Mouse (Mus musculus): ENCODE measurements around the gene Ltbp3.

Gene Ltbp3

GRCm38 (mm10) chr19:5756991-5757636 is 16.4 kb downstream of the Ltbp3 start:
- ChIA-PET CTCF (interaction anchor here in 2 of 4 experiments (0.6 to 2.5 kb wide), 5 partner anchors 9 to 189 kb away, joined by 3 to 9 read pairs (median 6); partner anchors contain the start of gene Ap5b1 (in 1 of the 2)), POLR2A (interaction anchor here in 3 of 4 experiments (0.6 to 6.4 kb wide), 22 partner anchors 8 to 590 kb away, joined by 3 to 40 read pairs (median 4); partner anchors contain the start of genes Scyl1 (in 3 of the 3) and Fibp (in 1 of the 3))

GRCm38 (mm10) chr19:5758878-5759403 is 18.2 kb downstream of the Ltbp3 start:
- CTCF ChIA-PET: interaction anchor here in 3 of 4 experiments (0.5 to 2.3 kb wide), 6 partner anchors 28 to 271 kb away, joined by 3 to 9 read pairs (median 4); partner anchors contain the start of gene Mus81 (in 1 of the 3)
- POLR2A ChIA-PET: interaction anchor here in 3 of 4 experiments (0.6 to 6.4 kb wide), 16 partner anchors 8 to 327 kb away, joined by 3 to 40 read pairs (median 3); partner anchors contain the start of genes Scyl1 (in 3 of the 3), Cdc42ep2 (in 1 of the 3) and Ltbp3 (in 1 of the 3)

DNA sequence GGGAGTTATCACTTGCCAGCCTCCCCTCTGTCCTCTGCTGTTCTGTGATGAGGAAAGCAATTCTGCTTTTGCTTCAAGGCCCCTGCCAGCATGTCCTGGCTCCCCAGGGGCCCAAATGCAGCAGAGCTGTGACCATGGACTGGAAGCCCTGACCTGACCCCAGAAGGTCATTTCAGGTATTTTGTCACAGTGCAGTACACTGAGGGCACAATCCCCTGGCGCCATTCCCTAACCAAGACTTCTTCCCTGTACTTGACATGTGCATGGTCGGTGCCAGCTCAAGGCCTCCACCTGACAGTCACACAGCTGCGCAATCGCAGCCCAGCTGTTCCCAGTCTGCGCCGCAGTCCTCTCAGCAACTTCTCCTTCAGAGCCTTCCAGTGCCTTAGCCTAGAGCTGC is 22.5 kb downstream of the Ltbp3 start:
- CTCF ChIA-PET: interaction anchor here in 2 of 4 experiments (0.5 to 1.8 kb wide), 4 partner anchors 24 to 578 kb away, joined by 3 to 4 read pairs (median 4); partner anchors contain the start of gene Map4k2 (in 1 of the 2)
- POLR2A ChIA-PET: interaction anchor here in 3 of 4 experiments (0.9 to 4.6 kb wide), 9 partner anchors 8 to 45 kb away, joined by 3 to 17 read pairs (median 3); partner anchors contain the start of genes Fam89b (in 1 of the 3) and Scyl1 (in 1 of the 3)

GRCm38 (mm10) chr19:5767271-5767670 is 26.6 kb downstream of the Ltbp3 start:
- ChIA-PET POLR2A (interaction anchor here in 2 of 4 experiments (1.3 to 3.0 kb wide), 3 partner anchors 9 to 22 kb away, joined by 3 to 14 read pairs (median 3); no protein-coding TSS in a partner anchor), CTCF (interaction anchor here in 1 of 4 experiments (1.4 kb wide), 1 partner anchor 20 kb away, joined by 3 read pairs; no protein-coding TSS in a partner anchor)

GRCm38 (mm10) chr19:5770311-5770710 is 29.6 kb downstream of the Ltbp3 start:
- CTCF ChIA-PET: interaction anchor here (0.6 to 3.2 kb wide), 11 partner anchors 16 to 313 kb away, joined by 3 to 25 read pairs (median 5); no protein-coding TSS in a partner anchor
- POLR2A ChIA-PET: interaction anchor here in 3 of 4 experiments (0.6 to 3.5 kb wide), 58 partner anchors 8 to 1373 kb away, joined by 3 to 40 read pairs (median 4); partner anchors contain the start of genes Map3k11 (in 2 of the 3), Pcnx3 (in 2 of the 3), Tigd3 (in 2 of the 3) and Ap5b1 (in 1 of the 3)

- CTCF ChIA-PET: interaction anchor here (0.6 to 3.2 kb wide), 21 partner anchors 10 to 422 kb away, joined by 3 to 25 read pairs (median 4); partner anchors contain the start of genes Arl2 (in 1 of the 4), Cst6 (in 1 of the 4) and Fosl1 (in 1 of the 4)
- POLR2A ChIA-PET: interaction anchor here (0.5 to 3.5 kb wide), 88 partner anchors 8 to 370 kb away, joined by 3 to 40 read pairs (median 4); partner anchors contain the start of genes AI837181 (in 2 of the 4), Cfl1 (in 2 of the 4), Drap1 (in 2 of the 4) and Map3k11 (in 2 of the 4)
Observed at GRCm38 (mm10) chr19:5770925-5771860, 30.5 kb downstream of the Ltbp3 start, which contains the start of gene Scyl1. TSS of gene Scyl1 (minus strand) at chr19:5771419.

GRCm38 (mm10) chr19:5777387-5778032 is 36.8 kb downstream of the Ltbp3 start:
- ChIA-PET CTCF (interaction anchor here (0.6 to 2.5 kb wide), 10 partner anchors 10 to 1078 kb away, joined by 3 to 15 read pairs (median 4); partner anchors contain the start of gene Mus81 (in 1 of the 4)), POLR2A (interaction anchor here (0.6 to 2.4 kb wide), 13 partner anchors 9 to 287 kb away, joined by 3 to 8 read pairs (median 5); partner anchors contain the start of gene Cfl1 (in 1 of the 4))

DNA sequence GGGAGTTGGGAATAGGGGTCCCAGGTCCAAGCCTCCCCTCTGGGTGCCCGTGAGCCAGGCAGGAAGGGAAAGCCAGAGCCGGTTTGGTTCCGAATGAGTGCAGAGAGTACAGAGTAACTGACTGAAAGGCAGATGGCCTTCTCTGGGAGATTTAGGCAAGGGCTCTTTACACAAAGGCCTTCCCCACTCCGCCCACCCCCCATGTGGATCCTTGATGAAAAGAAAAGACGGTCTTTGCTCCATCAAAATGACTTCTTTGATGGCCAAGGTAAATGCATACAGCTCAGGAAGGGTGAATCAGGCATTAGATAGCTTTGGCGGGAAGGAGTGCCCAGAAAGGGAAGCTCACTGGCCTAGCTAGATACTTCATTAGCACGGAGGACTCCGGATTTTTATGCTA is 37.6 kb downstream of the Ltbp3 start:
- ChIA-PET CTCF (interaction anchor here (0.6 to 2.5 kb wide), 16 partner anchors 8 to 268 kb away, joined by 3 to 15 read pairs (median 4); partner anchors contain the start of gene Snx32 (in 1 of the 4)), POLR2A (interaction anchor here (0.6 to 2.4 kb wide), 29 partner anchors 8 to 290 kb away, joined by 3 to 8 read pairs (median 3); partner anchors contain the start of genes Cfl1 (in 1 of the 4) and Mus81 (in 1 of the 4))

DNA sequence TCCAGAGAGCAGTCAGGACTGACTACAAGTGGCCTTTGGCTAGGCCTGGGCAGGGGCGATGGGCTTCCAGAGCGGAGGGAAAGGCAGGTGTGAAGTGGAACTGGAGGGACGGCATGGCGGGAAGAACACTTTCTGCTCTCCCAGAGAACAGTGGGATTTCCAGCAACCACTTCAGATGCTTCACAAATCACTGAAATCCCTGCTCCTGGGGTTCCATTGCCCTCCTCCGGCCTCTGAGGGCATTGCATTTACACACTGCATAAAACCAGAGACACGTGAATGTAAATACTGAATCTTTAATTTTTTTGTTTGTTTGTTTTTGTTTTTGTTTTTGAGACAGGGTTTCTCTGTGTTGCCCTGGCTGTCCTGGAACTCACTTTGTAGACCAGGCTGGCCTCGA is 39.5 kb downstream of the Ltbp3 start:
- CTCF ChIA-PET: interaction anchor here in 3 of 4 experiments (0.9 to 1.8 kb wide), 3 partner anchors 53 to 251 kb away, joined by 3 to 9 read pairs (median 3); no protein-coding TSS in a partner anchor
- POLR2A ChIA-PET: interaction anchor here in 2 of 4 experiments (0.6 to 5.1 kb wide), 5 partner anchors 9 to 514 kb away, joined by 3 to 23 read pairs (median 4); partner anchors contain the start of genes Ehbp1l1 (in 1 of the 2) and Scyl1 (in 1 of the 2)

DNA sequence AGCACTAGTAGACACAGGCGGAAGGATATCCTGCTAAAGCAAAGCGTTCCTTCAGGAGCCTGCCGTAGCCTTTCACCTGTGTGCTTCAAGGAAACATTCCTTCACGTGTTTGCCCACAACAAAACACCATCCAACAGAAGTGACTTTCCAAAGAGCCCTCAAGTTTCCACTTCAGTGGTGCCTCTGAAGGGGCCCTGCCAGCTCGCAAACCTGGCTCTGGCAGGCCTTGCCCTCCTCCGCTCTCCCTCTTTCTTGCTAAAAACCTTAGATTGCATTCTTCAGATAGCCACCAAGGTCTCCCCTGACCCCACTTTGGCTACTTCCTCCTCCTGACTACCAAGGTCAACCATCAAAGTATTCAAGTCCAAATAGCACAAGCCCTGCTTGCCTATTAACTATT is 40.8 kb downstream of the Ltbp3 start:
- ChIA-PET POLR2A (interaction anchor here in 2 of 4 experiments (0.6 to 5.1 kb wide), 8 partner anchors 11 to 577 kb away, joined by 3 to 23 read pairs (median 3); partner anchors contain the start of genes Ehbp1l1 (in 1 of the 2) and Scyl1 (in 1 of the 2)), CTCF (interaction anchor here (0.6 to 1.7 kb wide), 9 partner anchors 10 to 631 kb away, joined by 3 to 6 read pairs (median 3); partner anchors contain the start of genes Cdc42ep2 (in 1 of the 4), Frmd8 (in 1 of the 4) and Scyl1 (in 1 of the 4))

DNA sequence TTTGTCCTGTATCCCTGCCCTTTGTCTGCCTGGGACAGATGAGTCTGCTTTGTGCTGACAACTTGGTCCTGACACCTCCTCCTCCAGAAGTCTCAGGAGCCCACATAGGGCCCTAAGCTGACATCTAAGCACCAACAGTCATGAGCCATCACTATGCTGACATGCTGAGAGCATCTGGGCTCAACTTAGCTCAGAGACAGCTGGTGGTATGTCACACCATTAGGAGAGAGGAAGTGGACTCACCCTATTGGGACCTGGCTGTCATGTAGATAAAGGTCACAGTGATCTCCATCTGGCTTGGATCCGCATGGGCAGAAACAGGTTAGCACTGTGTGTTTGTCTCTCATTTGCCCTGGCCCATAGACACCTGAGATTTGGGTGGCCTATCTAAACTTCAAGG is 41.4 kb downstream of the Ltbp3 start:
- ChIA-PET CTCF (interaction anchor here in 2 of 4 experiments (1.3 to 1.7 kb wide), 3 partner anchors 36 to 318 kb away, joined by 3 to 6 read pairs (median 3); partner anchors contain the start of gene Cdc42ep2 (in 1 of the 2)), POLR2A (interaction anchor here in 1 of 4 experiments (1.3 to 5.1 kb wide), 4 partner anchors 11 to 20 kb away, joined by 3 to 23 read pairs (median 5); partner anchors contain the start of gene Scyl1)

DNA sequence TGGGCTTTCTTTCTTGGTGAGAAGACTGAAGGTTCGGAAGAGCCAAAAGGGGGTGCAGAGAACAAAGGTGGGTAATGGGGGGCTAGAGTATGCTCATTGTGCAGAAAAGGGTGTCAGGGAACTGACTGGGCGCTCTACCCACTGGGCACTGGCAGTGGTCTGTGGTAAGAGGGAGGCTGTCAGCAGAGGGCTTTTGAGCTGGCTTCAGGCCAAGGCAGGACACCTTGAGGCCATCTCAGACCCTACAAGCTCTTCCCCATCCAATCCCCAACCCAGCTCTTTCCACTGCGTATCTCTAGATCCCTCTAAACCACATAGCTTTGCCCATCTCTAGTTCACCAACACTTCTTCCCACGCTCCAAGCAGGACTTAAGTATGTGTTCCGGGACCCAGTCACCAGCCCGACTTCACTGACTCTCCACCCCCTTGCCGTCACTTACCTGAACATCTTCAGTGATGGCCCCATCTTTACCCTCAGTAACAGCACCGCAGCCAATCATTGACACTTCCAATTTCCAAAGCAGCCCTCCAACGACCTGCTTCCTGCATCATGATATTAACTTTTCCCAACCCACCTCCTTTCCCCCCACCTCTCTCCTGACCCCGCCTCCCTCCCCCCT is 44.4 kb downstream of the Ltbp3 start:
- POLR2A ChIA-PET: interaction anchor here in 3 of 4 experiments (0.5 to 5.1 kb wide), 13 partner anchors 10 to 940 kb away, joined by 3 to 54 read pairs (median 3); partner anchors contain the start of gene Frmd8 (in 1 of the 3)
- CTCF ChIA-PET: interaction anchor here in 3 of 4 experiments (0.6 to 2.7 kb wide), 9 partner anchors 9 to 255 kb away, joined by 3 to 25 read pairs (median 4); partner anchors contain the start of genes Ap5b1 (in 1 of the 3) and Scyl1 (in 1 of the 3)

- ChIA-PET POLR2A (interaction anchor here (0.5 to 19.0 kb wide), 109 partner anchors 8 to 516 kb away, joined by 3 to 4129 read pairs (median 5); partner anchors contain the start of genes Frmd8 (in 3 of the 4), Slc25a45 (in 3 of the 4), Tigd3 (in 3 of the 4) and Ap5b1 (in 2 of the 4)), CTCF (interaction anchor here (0.5 to 10.7 kb wide), 204 partner anchors 8 to 733 kb away, joined by 3 to 308 read pairs (median 5); partner anchors contain the start of genes Frmd8 (in 4 of the 4), Scyl1 (in 4 of the 4), Slc25a45 (in 4 of the 4) and Capn1 (in 3 of the 4))
Observed at GRCm38 (mm10) chr19:5786441-5787114, 45.9 kb downstream of the Ltbp3 start.

DNA sequence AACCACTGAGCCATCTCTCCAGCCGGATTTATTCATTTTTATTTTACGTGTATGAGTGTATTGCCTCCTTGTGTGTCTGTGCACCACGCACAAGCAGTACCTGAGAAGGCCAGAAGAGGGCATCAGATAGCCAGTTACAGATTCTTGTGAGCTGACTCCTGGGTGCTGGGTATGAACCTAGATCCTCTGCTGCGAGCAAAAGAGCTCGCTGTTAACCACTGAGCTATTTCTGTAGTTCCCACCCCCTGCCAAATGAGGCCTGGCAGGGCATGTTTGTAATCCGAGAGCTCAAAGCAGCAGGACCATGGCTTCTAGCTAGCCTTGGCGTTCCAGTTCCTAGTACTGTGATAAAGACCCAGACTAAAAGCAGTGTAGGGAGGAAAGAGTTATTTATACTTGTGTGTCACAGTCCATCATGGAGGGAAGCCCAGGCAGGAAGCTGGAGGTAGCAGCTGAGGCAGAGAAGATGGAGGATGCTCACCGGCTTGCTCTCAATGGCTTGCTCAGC is 46.5 kb downstream of the Ltbp3 start:
- ChIA-PET POLR2A (interaction anchor here (0.6 to 19.0 kb wide), 115 partner anchors 8 to 515 kb away, joined by 3 to 4129 read pairs (median 5); partner anchors contain the start of genes Tigd3 (in 4 of the 4), Frmd8 (in 3 of the 4), Slc25a45 (in 3 of the 4) and Ap5b1 (in 2 of the 4)), CTCF (interaction anchor here (0.5 to 10.7 kb wide), 234 partner anchors 8 to 1481 kb away, joined by 3 to 308 read pairs (median 4); partner anchors contain the start of genes Frmd8 (in 4 of the 4), Scyl1 (in 4 of the 4), Slc25a45 (in 4 of the 4) and Snx15 (in 3 of the 4))

Measured in embryonic stem cell, embryonic (primary cell).